Mouse (Mus musculus): ENCODE measurements at regions not wholly inside any gene's neighbourhood (a gene's known extent, or its start where the extent isn't known, plus 50 kb on each side); places are given as distances from the start of the nearest gene placed in this dataset.

DNA sequence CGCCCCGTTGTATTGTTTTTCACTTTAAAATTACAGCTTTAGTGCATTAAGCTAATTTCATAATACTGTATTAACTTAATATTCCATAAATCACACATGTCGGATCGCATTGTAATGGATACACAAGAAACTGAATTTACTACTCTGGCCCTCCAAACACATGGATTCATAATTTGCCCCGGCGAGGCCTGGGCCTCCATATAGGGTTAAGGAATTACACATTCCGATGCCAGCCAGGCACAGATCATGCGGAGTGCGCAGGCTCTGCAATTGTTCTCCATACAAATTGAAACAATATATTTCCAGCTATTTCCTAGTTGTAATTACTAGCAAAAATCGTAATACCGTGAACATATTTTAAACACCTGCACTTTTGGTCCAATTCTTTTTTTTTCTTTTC, 330.2 kb upstream of the Zfp507 start:
- H3K27ac ChIP-seq (ENCODE audit: insufficient read depth, low read length) = no peak overlapping the region
- no peak for TF ChIP-seq CTCF (IDR thresholded peaks at IDR 0.05; ENCODE audit: borderline replicate concordance, insufficient read depth, low read depth, low read length)
- TF ChIP-seq POLR2A (IDR thresholded peaks at IDR 0.05; ENCODE audit: borderline replicate concordance, insufficient read depth, low read length) = no peak
- H3K27me3 ChIP-seq (ENCODE audit: control insufficient read depth, insufficient read depth, low read length) = no peaks in the 10 kb centered on the region; the same call in 1 of the 2 replicates
- no peaks in the 10 kb centered on the region for H3K4me1 ChIP-seq (ENCODE audit: control insufficient read depth, insufficient read depth, low read length)
- 48% methylated on average over 11 of the region's 11 CpGs for WGBS
- DNase-seq = no peak
- H3K4me3 ChIP-seq (replicated peaks; ENCODE audit: insufficient read depth, low read depth, low read length) = no peak overlapping the region

GRCm38 (mm10) chr7:36132569-36132968, 329.8 kb upstream of the Zfp507 start:
- 31% methylated on average over 1 of the region's 1 CpGs for WGBS
- H3K4me1 ChIP-seq (ENCODE audit: control insufficient read depth, insufficient read depth, low read length) = no peaks in the 10 kb centered on the region
- H3K4me3 ChIP-seq (replicated peaks; ENCODE audit: insufficient read depth, low read depth, low read length) = no peak overlapping the region
- no peaks in the 10 kb centered on the region; the same call in 1 of the 2 replicates for H3K27me3 ChIP-seq (ENCODE audit: control insufficient read depth, insufficient read depth, low read length)
- H3K27ac ChIP-seq (ENCODE audit: insufficient read depth, low read length) = no peak overlapping the region
- TF ChIP-seq POLR2A (IDR thresholded peaks at IDR 0.05; ENCODE audit: borderline replicate concordance, insufficient read depth, low read length) (no peak), CTCF (IDR thresholded peaks at IDR 0.05; ENCODE audit: borderline replicate concordance, insufficient read depth, low read depth, low read length) (no peak)
- no peak for DNase-seq

DNA sequence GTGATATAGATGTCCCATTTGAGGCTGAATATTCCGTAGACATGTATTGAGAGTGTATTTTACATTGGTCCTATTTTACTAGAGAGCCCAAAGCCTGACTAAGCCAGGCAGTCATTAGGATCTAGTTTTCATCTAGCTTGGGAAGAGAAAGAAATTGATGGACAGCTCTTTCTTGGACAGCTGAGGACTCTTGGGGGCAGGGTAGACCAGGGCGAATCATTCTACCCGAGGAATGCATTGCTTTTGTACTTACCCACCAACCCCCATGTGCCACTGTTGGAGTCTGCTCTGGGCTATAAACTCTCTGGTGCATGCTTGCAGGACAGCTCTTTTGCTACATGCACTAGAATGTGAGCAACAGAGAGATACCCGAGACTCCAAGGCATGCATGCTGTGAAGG, 294.3 kb upstream of the Zfp507 start:
- TF ChIP-seq POLR2A (IDR thresholded peaks at IDR 0.05; ENCODE audit: borderline replicate concordance, insufficient read depth, low read length) = no peak
- TF ChIP-seq CTCF (IDR thresholded peaks at IDR 0.05; ENCODE audit: borderline replicate concordance, insufficient read depth, low read depth, low read length) = no peak
- no peak for DNase-seq
- Histone ChIP-seq H3K27me3 (ENCODE audit: control insufficient read depth, insufficient read depth, low read length) (no peaks in the 10 kb centered on the region), H3K4me3 (replicated peaks; ENCODE audit: insufficient read depth, low read depth, low read length) (no peak overlapping the region), H3K27ac (ENCODE audit: insufficient read depth, low read length) (no peak overlapping the region), H3K4me1 (ENCODE audit: control insufficient read depth, insufficient read depth, low read length) (no peaks in the 10 kb centered on the region)
- WGBS = 64% methylated on average over 4 of the region's 4 CpGs

DNA sequence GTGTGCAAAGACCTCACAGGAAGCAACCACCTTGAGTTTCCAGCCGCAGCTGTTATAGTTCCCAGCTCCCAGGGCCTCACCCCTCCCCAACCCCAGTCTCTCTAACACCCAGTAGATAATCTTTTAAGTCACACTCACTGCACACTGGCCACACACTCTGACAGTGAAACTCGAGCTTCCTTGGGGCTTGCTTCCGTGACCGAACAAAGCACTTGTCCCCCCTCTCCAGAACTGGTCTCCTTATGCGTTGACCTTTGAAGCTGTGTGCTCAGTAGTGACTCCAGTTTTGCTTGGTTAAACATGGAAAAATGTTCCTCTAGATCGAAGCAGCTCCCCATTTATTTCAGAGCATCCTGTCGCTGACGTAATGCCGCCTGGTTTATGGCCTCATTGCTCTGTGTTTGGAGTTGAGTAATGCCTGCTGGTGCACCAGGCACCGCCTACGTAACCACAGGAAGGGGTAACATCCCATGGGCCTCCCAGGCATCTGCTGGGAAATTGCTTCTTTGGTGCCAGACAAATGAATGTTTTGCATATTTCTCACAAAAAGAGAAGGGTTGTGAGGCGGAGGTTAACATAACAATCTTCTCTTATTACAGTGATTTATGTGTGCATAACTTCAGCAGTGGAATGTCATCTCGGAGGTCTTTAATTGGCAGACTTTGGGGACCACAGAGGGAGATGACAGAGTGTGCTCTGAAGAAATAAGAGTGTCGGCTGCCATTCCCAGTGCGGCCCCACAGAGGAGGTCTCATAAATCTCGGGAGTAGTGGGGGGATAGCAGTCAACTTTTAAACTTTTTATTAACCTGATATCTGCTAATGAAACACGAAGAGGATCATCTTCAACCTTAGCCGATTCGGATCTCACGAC, 292.7 kb upstream of the Zfp507 start:
- no peak for DNase-seq
- Histone ChIP-seq H3K4me3 (replicated peaks; ENCODE audit: insufficient read depth, low read depth, low read length) (no peak overlapping the region), H3K27ac (ENCODE audit: insufficient read depth, low read length) (no peak overlapping the region), H3K27me3 (ENCODE audit: control insufficient read depth, insufficient read depth, low read length) (no peaks in the 10 kb centered on the region), H3K4me1 (ENCODE audit: control insufficient read depth, insufficient read depth, low read length) (no peaks in the 10 kb centered on the region)
- TF ChIP-seq POLR2A (IDR thresholded peaks at IDR 0.05; ENCODE audit: borderline replicate concordance, insufficient read depth, low read length) = no peak
- TF ChIP-seq CTCF (IDR thresholded peaks at IDR 0.05; ENCODE audit: borderline replicate concordance, insufficient read depth, low read depth, low read length) = no peak
- WGBS = 76% methylated on average over 20 of the region's 20 CpGs

- H3K4me3 ChIP-seq (replicated peaks; ENCODE audit: insufficient read depth, low read depth, low read length) = no peak overlapping the region
- WGBS = 90% methylated on average over 9 of the region's 9 CpGs
- H3K27me3 ChIP-seq (ENCODE audit: control insufficient read depth, insufficient read depth, low read length) = no peaks in the 10 kb centered on the region
- no peak for DNase-seq
- H3K27ac ChIP-seq (ENCODE audit: insufficient read depth, low read length) = no peak overlapping the region
- no peaks in the 10 kb centered on the region for H3K4me1 ChIP-seq (ENCODE audit: control insufficient read depth, insufficient read depth, low read length)
- no peak for TF ChIP-seq CTCF (IDR thresholded peaks at IDR 0.05; ENCODE audit: borderline replicate concordance, insufficient read depth, low read depth, low read length)
- TF ChIP-seq POLR2A (IDR thresholded peaks at IDR 0.05; ENCODE audit: borderline replicate concordance, insufficient read depth, low read length) = no peak
Observed at GRCm38 (mm10) chr7:36091132-36091531, 288.3 kb upstream of the Zfp507 start.

DNA sequence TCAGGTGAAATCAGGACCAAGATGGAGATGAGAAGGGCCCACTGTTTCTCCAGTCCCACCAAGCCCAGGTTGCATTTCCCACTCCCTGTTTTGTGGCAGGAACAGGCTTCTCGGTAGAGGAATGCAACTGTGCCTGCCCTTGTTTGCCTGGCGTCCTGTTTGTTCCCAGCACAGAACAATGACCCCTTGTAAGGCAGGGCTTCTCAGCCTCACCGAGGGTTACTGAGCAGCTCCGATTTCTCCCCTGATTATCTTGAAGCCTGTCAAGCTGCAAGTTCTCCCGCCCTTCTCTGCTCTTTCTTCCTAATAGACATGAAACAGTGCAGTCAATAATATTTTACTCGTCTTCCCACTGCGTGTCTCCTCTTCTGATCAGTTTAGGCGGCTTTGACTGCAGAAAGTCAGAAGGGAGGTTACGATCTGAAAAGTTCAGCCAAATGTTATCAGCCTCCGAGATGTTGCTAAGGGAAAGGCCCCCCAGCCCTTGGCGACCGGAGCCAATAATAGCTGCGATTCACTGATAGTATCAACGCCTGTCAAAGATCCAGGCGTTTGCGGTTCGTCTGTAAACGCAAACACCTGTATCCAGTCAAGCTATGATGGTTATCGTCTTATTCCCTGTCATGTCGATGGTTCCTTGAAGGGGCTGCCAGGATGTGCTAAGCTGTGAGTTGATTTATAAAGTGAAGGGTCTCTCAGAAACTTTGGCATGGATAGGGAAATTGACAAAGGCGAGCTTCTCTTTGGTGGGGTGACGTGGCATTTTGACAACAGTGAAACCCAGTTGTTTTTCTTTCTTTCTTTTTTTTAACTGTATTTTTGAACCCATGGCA, 287.7 kb upstream of the Zfp507 start:
- DNase-seq = no peak
- no peak for TF ChIP-seq POLR2A (IDR thresholded peaks at IDR 0.05; ENCODE audit: borderline replicate concordance, insufficient read depth, low read length)
- TF ChIP-seq CTCF (IDR thresholded peaks at IDR 0.05; ENCODE audit: borderline replicate concordance, insufficient read depth, low read depth, low read length) = no peak
- H3K4me1 ChIP-seq (ENCODE audit: control insufficient read depth, insufficient read depth, low read length) = no peaks in the 10 kb centered on the region
- H3K4me3 ChIP-seq (replicated peaks; ENCODE audit: insufficient read depth, low read depth, low read length) = no peak overlapping the region
- no peaks in the 10 kb centered on the region for H3K27me3 ChIP-seq (ENCODE audit: control insufficient read depth, insufficient read depth, low read length)
- no peak overlapping the region for H3K27ac ChIP-seq (ENCODE audit: insufficient read depth, low read length)
- WGBS = 46% methylated on average over 22 of the region's 22 CpGs

DNA sequence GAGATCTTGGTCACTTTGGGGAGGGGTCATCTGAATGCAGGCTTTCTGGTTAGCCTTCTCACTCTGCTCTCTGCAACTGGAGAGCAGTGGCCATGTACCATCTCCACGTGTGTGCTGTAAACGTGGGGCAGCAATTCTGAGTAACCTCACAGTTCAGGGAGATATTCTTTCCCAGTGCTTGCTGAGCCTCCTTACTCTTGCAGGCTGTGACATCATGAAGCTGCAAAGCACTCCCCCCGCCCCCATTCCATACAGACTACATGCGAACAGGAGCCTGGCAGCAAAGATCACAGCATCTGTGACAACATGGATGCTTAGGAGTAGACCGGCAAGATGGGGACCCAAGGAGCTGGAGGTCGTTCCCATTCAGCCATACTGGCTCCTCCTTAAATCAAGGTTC, 284.8 kb upstream of the Zfp507 start:
- WGBS = 91% methylated on average over 6 of the region's 6 CpGs
- H3K27me3 ChIP-seq (ENCODE audit: control insufficient read depth, insufficient read depth, low read length) = no peaks in the 10 kb centered on the region
- H3K27ac ChIP-seq (ENCODE audit: insufficient read depth, low read length) = no peak overlapping the region
- no peak for DNase-seq
- H3K4me1 ChIP-seq (ENCODE audit: control insufficient read depth, insufficient read depth, low read length) = no peaks in the 10 kb centered on the region
- no peak for TF ChIP-seq POLR2A (IDR thresholded peaks at IDR 0.05; ENCODE audit: borderline replicate concordance, insufficient read depth, low read length)
- no peak for TF ChIP-seq CTCF (IDR thresholded peaks at IDR 0.05; ENCODE audit: borderline replicate concordance, insufficient read depth, low read depth, low read length)
- no peak overlapping the region for H3K4me3 ChIP-seq (replicated peaks; ENCODE audit: insufficient read depth, low read depth, low read length)
